Mouse (Mus musculus): ENCODE measurements around the gene 9030025P20Rik. TPM values are rescaled to one million over a fixed set of nuclear protein-coding genes. Genes with fewer than 3 reads are reported as not detected.

Gene 9030025P20Rik
- polyA plus RNA-seq, 1 experiment, result 19.8 TPM

Other genes starting within 250 kb of the 9030025P20Rik start
- gene Wdr27, start 35.3 kb upstream of the 9030025P20Rik start, polyA plus RNA-seq (2012; rRNA removed), result 3.1 and 5.1 TPM in 2 replicates
- gene 1600012H06Rik, start 35.3 kb upstream of the 9030025P20Rik start, polyA plus RNA-seq (2012; rRNA removed), result 20.6 and 25.8 TPM in 2 replicates
- 27.5 and 35.3 TPM in 2 replicates for gene Phf10, start 17.2 kb upstream of the 9030025P20Rik start, polyA plus RNA-seq (2012; rRNA removed)
- gene Gm3417, start 322 bp downstream of the 9030025P20Rik start, polyA plus RNA-seq (2012; rRNA removed), result not detected in 2 replicates
- gene Gm3435, start 31.7 kb downstream of the 9030025P20Rik start, polyA plus RNA-seq (2012; rRNA removed), result 0.99 and 2.0 TPM in 2 replicates
- 62.0 and 69.0 TPM in 2 replicates for gene Ermard, start 62.7 kb downstream of the 9030025P20Rik start, polyA plus RNA-seq (2012; rRNA removed)
- gene Tcte3, start 63.0 kb downstream of the 9030025P20Rik start, polyA plus RNA-seq (2012; rRNA removed), result not detected in 2 replicates
- gene Gm3448, start 63.1 kb downstream of the 9030025P20Rik start, polyA plus RNA-seq (2012; rRNA removed), result 0.92 and 0.99 TPM in 2 replicates

All from thymus, adult 2 months (tissue).